Mouse (Mus musculus): ENCODE results near the gene Arhgap42. TPM values are rescaled to one million over a fixed set of nuclear protein-coding genes. Genes with fewer than 3 reads are reported as not detected.

Gene Arhgap42
- polyA plus RNA-seq, 1 experiment, result 1.4 TPM

DNA sequence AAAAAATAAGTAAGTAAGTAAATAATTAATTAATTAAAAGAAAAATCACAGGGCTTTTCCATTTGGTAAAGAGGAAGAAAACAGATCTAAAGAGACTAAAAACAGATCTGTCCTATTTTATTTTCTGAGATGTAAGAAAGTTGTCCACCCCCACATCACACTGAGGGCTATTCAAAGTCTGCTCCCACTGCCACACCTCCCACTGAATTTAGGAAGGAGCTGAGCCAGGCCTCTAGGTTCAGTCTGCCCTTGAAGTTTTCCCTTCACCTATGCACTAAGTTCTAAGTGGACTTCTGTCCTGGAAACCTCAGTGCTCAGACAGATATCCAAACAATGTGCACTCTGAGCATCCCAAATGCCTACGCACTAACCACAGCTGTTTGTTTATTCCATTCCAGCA, 15.9 kb upstream of the Arhgap42 start:
- H3K4me3 ChIP-seq (ENCODE audit: extremely low read depth, insufficient read depth, insufficient read length), result no peak overlapping the region
- no peaks in the 10 kb centered on the region for H3K27me3 ChIP-seq (ENCODE audit: control insufficient read depth, insufficient read depth, low read length)
- H3K36me3 ChIP-seq (ENCODE audit: control insufficient read depth, insufficient read depth, low read length), result no peaks in the 10 kb centered on the region
- H3K27ac ChIP-seq (ENCODE audit: insufficient read depth, low read length), result no peak overlapping the region
- no peak for DNase-seq (ENCODE audit: low read depth in 1 of 2, low spot score in 2 of 2)
- WGBS, result 74% methylated on average over 1 of the region's 1 CpGs
- no peaks in the 10 kb centered on the region for H3K4me1 ChIP-seq (ENCODE audit: control insufficient read depth, insufficient read depth, insufficient read length)
- TF ChIP-seq CTCF (IDR thresholded peaks at IDR 0.05; ENCODE audit: extremely low read depth, insufficient read depth, insufficient read length, insufficient replicate concordance) (no peak), POLR2A (IDR thresholded peaks at IDR 0.05; ENCODE audit: low read depth, low read length) (no peak)

- H3K27me3 ChIP-seq (ENCODE audit: control insufficient read depth, insufficient read depth, low read length), result no peaks in the 10 kb centered on the region
- no peaks in the 10 kb centered on the region for H3K4me1 ChIP-seq (ENCODE audit: control insufficient read depth, insufficient read depth, insufficient read length)
- H3K36me3 ChIP-seq (ENCODE audit: control insufficient read depth, insufficient read depth, low read length), result no peaks in the 10 kb centered on the region
- no peak for DNase-seq (ENCODE audit: low read depth in 1 of 2, low spot score in 2 of 2)
- 68% methylated on average over 2 of the region's 2 CpGs for WGBS
- H3K27ac ChIP-seq (ENCODE audit: insufficient read depth, low read length), result no peak overlapping the region
- H3K4me3 ChIP-seq (ENCODE audit: extremely low read depth, insufficient read depth, insufficient read length), result no peak overlapping the region
- TF ChIP-seq CTCF (IDR thresholded peaks at IDR 0.05; ENCODE audit: extremely low read depth, insufficient read depth, insufficient read length, insufficient replicate concordance), result no peak
- TF ChIP-seq POLR2A (IDR thresholded peaks at IDR 0.05; ENCODE audit: low read depth, low read length), result no peak
These were observed 9.6 kb upstream of the Arhgap42 start for GRCm38 (mm10) chr9:9248529-9248928.

DNA sequence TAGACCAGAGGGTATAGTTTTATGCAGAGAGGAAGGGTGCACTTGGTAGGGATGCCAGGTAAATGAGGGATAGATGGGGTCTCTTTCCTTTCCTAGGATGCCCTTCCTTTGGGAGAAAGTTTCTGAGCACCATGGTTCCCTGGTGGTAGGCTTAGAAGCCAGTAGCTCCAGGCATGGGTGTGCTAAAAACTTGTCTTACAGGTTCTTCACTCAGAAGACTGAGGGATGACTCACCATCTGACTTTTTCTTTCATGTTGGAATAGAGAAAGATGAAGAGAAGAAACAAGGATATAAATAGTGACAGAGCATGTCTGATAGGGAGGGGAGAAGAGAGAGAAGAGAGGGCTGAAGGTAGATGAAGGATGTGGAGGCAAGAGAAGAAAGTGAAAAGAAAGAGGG, 7.1 kb upstream of the Arhgap42 start:
- H3K4me1 ChIP-seq (ENCODE audit: control insufficient read depth, insufficient read depth, insufficient read length), result no peaks in the 10 kb centered on the region
- no peak overlapping the region for H3K4me3 ChIP-seq (ENCODE audit: extremely low read depth, insufficient read depth, insufficient read length)
- no peak overlapping the region for H3K27ac ChIP-seq (ENCODE audit: insufficient read depth, low read length)
- H3K27me3 ChIP-seq (ENCODE audit: control insufficient read depth, insufficient read depth, low read length), result no peaks in the 10 kb centered on the region
- no peaks in the 10 kb centered on the region for H3K36me3 ChIP-seq (ENCODE audit: control insufficient read depth, insufficient read depth, low read length)
- no peak for DNase-seq (ENCODE audit: low read depth in 1 of 2, low spot score in 2 of 2)
- TF ChIP-seq CTCF (IDR thresholded peaks at IDR 0.05; ENCODE audit: extremely low read depth, insufficient read depth, insufficient read length, insufficient replicate concordance) (no peak), POLR2A (IDR thresholded peaks at IDR 0.05; ENCODE audit: low read depth, low read length) (no peak)

- no peaks in the 10 kb centered on the region for H3K36me3 ChIP-seq (ENCODE audit: control insufficient read depth, insufficient read depth, low read length)
- H3K4me1 ChIP-seq (ENCODE audit: control insufficient read depth, insufficient read depth, insufficient read length), result no peaks in the 10 kb centered on the region
- H3K27me3 ChIP-seq (ENCODE audit: control insufficient read depth, insufficient read depth, low read length), result peaks cover 2% of the 10 kb centered on the region
- no peak for DNase-seq (ENCODE audit: low read depth in 1 of 2, low spot score in 2 of 2)
- 65% methylated on average over 4 of the region's 4 CpGs for WGBS
- H3K27ac ChIP-seq (ENCODE audit: insufficient read depth, low read length), result no peak overlapping the region
- H3K4me3 ChIP-seq (ENCODE audit: extremely low read depth, insufficient read depth, insufficient read length), result no peak overlapping the region
- TF ChIP-seq POLR2A (IDR thresholded peaks at IDR 0.05; ENCODE audit: low read depth, low read length) (no peak), CTCF (IDR thresholded peaks at IDR 0.05; ENCODE audit: extremely low read depth, insufficient read depth, insufficient read length, insufficient replicate concordance) (no peak)
These were observed 4.9 kb upstream of the Arhgap42 start for GRCm38 (mm10) chr9:9243834-9244233.

DNA sequence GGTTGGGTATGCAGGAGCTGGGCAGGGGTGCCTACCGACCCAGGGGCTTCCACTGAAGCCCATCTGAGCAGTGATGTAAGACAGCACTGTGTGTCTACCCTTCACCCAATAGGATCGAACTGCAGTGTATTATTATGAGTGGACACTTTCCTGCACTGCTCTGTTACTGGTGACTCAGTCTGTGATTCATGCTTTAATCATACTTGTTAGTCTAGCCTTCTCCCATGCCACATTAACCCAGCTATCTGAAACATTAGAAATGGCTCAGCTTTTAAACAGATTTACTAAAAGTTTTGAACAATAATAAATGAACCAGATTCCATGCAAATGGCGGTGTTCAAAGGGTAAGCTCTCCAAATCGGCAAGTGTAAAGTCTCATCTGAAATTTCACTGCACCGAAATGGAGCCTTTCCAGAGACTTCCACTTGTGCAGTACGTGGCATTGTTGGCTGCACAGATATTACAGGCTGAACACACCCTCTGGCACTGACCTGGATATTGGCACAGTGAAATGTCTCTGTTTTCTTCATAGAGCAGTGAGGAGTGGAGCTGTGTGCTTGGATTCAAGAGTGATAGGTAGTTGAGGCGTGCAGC, 2.4 kb upstream of the Arhgap42 start:
- WGBS, result 85% methylated on average over 7 of the region's 7 CpGs
- Histone ChIP-seq H3K27ac (ENCODE audit: insufficient read depth, low read length) (no peak overlapping the region), H3K4me1 (ENCODE audit: control insufficient read depth, insufficient read depth, insufficient read length) (no peaks in the 10 kb centered on the region), H3K36me3 (ENCODE audit: control insufficient read depth, insufficient read depth, low read length) (no peaks in the 10 kb centered on the region), H3K4me3 (ENCODE audit: extremely low read depth, insufficient read depth, insufficient read length) (no peak overlapping the region), H3K27me3 (ENCODE audit: control insufficient read depth, insufficient read depth, low read length) (peaks cover 5% of the 10 kb centered on the region)
- TF ChIP-seq CTCF (IDR thresholded peaks at IDR 0.05; ENCODE audit: extremely low read depth, insufficient read depth, insufficient read length, insufficient replicate concordance) (no peak), POLR2A (IDR thresholded peaks at IDR 0.05; ENCODE audit: low read depth, low read length) (no peak)
- DNase-seq (ENCODE audit: low read depth in 1 of 2, low spot score in 2 of 2), result no peak

- Histone ChIP-seq H3K36me3 (ENCODE audit: control insufficient read depth, insufficient read depth, low read length) (no peaks in the 10 kb centered on the region), H3K27me3 (ENCODE audit: control insufficient read depth, insufficient read depth, low read length) (peaks cover 5% of the 10 kb centered on the region), H3K4me1 (ENCODE audit: control insufficient read depth, insufficient read depth, insufficient read length) (no peaks in the 10 kb centered on the region), H3K4me3 (ENCODE audit: extremely low read depth, insufficient read depth, insufficient read length) (no peak overlapping the region), H3K27ac (ENCODE audit: insufficient read depth, low read length) (no peak overlapping the region)
- TF ChIP-seq CTCF (IDR thresholded peaks at IDR 0.05; ENCODE audit: extremely low read depth, insufficient read depth, insufficient read length, insufficient replicate concordance) (no peak), POLR2A (IDR thresholded peaks at IDR 0.05; ENCODE audit: low read depth, low read length) (no peak)
- WGBS, result 73% methylated on average over 5 of the region's 5 CpGs
- DNase-seq (ENCODE audit: low read depth in 1 of 2, low spot score in 2 of 2), result no peak
These were observed 1.4 kb downstream of the Arhgap42 start for GRCm38 (mm10) chr9:9237511-9237910.

DNA sequence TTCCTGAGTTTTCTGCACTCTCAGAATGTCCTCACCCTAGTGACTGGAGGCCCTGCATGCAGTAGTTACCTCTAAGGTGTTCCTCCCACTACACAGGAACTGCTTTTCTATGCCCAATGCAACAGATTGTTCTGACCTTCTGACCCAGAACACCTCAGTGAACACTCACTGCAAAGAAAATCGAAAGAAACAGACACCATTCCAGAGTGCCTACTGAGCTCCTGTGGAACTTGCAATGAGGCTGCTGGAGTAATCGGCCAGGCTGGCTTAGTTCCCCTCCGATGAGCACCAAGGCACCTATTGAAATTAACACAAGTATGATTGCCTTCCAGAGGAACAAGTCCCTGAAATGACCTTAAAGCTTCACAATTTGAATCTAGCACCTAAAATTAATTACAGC, 9.2 kb downstream of the Arhgap42 start:
- no peak overlapping the region for H3K27ac ChIP-seq (ENCODE audit: insufficient read depth, low read length)
- no peaks in the 10 kb centered on the region for H3K27me3 ChIP-seq (ENCODE audit: control insufficient read depth, insufficient read depth, low read length)
- DNase-seq (ENCODE audit: low read depth in 1 of 2, low spot score in 2 of 2), result no peak
- TF ChIP-seq CTCF (IDR thresholded peaks at IDR 0.05; ENCODE audit: extremely low read depth, insufficient read depth, insufficient read length, insufficient replicate concordance) (no peak), POLR2A (IDR thresholded peaks at IDR 0.05; ENCODE audit: low read depth, low read length) (no peak)
- H3K36me3 ChIP-seq (ENCODE audit: control insufficient read depth, insufficient read depth, low read length), result no peaks in the 10 kb centered on the region
- H3K4me1 ChIP-seq (ENCODE audit: control insufficient read depth, insufficient read depth, insufficient read length), result no peaks in the 10 kb centered on the region
- WGBS, result 84% methylated on average over 3 of the region's 3 CpGs
- H3K4me3 ChIP-seq (ENCODE audit: extremely low read depth, insufficient read depth, insufficient read length), result no peak overlapping the region
